14 mouse cellular contexts compared by ENCODE assay signal in the genomic region with DNA sequence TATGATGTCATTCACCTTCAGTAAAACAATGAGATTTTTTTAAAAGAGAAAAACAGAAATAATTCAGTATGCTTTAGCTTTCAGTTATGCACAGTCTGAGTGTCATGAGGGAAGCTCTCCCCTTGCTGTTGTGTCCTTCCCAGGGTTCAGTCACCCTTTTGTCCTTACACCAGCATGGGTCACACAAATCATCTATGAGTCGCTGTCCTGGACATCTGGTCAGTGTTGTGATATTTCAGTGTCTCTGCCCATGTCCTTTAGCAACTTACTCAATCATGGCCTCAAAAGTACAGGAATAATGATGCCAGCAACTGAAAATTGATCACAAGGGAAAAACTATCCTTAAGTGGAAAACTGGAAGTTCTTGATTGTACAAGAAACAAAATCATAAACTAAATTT. TPM values are rescaled to one million over a fixed set of nuclear protein-coding genes. Genes with fewer than 3 reads are reported as not detected.
DNase-seq lines count a peak whose midpoint lies in the region.
"Had no signal": no experiment of that assay in that cellular context is flagged by ENCODE, and none has a peak within 500 bp of the region (broad histone marks: within the 10 kb centered on the region; RNA-seq: fewer than 3 reads in every experiment).

No protein-coding gene starts in this region.

- DNase-seq in adrenal gland, adult 2 months = peak; percentile 63
- no peak for DNase-seq in adrenal gland, postnatal 25 days
- DNase-seq in adrenal gland, postnatal 10 days = peak; percentile 8
- no peak for DNase-seq in adrenal gland, adult 18-20 months (ENCODE audit: low spot score in 2 of 2)
- peak; percentile 4 to 47 for DNase-seq in adrenal gland, postnatal 36 days
- no peak for DNase-seq in gastrocnemius, postnatal 10 days
- DNase-seq: cerebellum, adult 11 months; cerebellum, adult 18-20 months; cerebellum, adult 8-10 months; cerebellum, adult 9-11 months; cerebellum, postnatal 14 days; cerebellum, postnatal 36 days; embryo, embryonic 11 days had no signal

RNA-seq across cellular contexts. Expression of a gene that starts 26.5 kb away (rescaled TPM):
- 10 to 100 TPM in 1 of 2 experiments, 1 to 10 TPM in 1; 7.8 to 26.2 TPM for total RNA-seq in adrenal gland, adult 2 months (2021)
- 3.4 and 7.0 TPM in 2 replicates for polyA plus RNA-seq in adrenal gland, adult 2 months (2012; rRNA removed)
- 33.5 and 45.5 TPM in 2 replicates for total RNA-seq in adrenal gland, postnatal 25 days (2021)
- total RNA-seq in adrenal gland, postnatal 10 days (2021) = 10 to 100 TPM; 10.8 to 22.4 TPM
- total RNA-seq in adrenal gland, adult 18-20 months (2021) = 10 to 100 TPM in 1 of 2 experiments, 1 to 10 TPM in 1; 9.4 to 16.0 TPM
- total RNA-seq in adrenal gland, postnatal 36 days (2021) = 10 to 100 TPM in 1 of 2 experiments, 1 to 10 TPM in 1; 4.4 to 30.0 TPM
- total RNA-seq in gastrocnemius, postnatal 10 days (2021) = 1 to 10 TPM; 4.4 to 7.4 TPM
- total RNA-seq: MEL had no signal

Comparison
In these comparisons a context has a peak if more than half of its experiments do, and no peak if none do; other contexts are left out.
1. DNase-seq: peak in adrenal gland, adult 2 months (single experiment), adrenal gland, postnatal 10 days (single experiment) and adrenal gland, postnatal 36 days (2 of 2); none in adrenal gland, postnatal 25 days (single experiment), adrenal gland, adult 18-20 months (0 of 2) and gastrocnemius, postnatal 10 days (single experiment).